Mouse (Mus musculus) limb, embryonic 14.5 days (tissue): ENCODE measurements around the gene Ndrg3. TPM values are rescaled to one million over a fixed set of nuclear protein-coding genes. Genes with fewer than 3 reads are reported as not detected.
A peak's percentile ranks its signal among the peaks of the same experiment; 100 is the strongest.
"Not testable (repeated sequence)": the region's sequence is repeated elsewhere in the genome, so short reads cannot be mapped to it uniquely, and the experiment has no call there.

ENCODE experiments used
- ATAC-seq: fragments of 200-750 bp; cut with Nextera tagmentation; 2 replicates; pipeline ENCODE4 v1.8.0; 2017; ENCODE audit warnings: low read depth, moderate number of reproducible peaks, moderate TSS enrichment; ENCODE audit not compliant: low FRiP score
- DNase-seq: peaks from one replicate; pipeline ENCODE4 v3.0.0-alpha.2; 2015; ENCODE audit warnings: low spot score
- H3K27ac ChIP-seq: fragments of 300-500 bp; sonication (generic); replicated peaks from 2 replicates; pipeline ENCODE4 v1.5.1; 2014; ENCODE audit warnings: low read depth, mild to moderate bottlenecking, low read length, moderate library complexity, mixed read lengths
- H3K27me3 ChIP-seq: fragments of 300-500 bp; sonication (generic); 2 replicates; pipeline ENCODE4 v1.6.1; 2014; ENCODE audit warnings: low read length, mixed read lengths; ENCODE audit not compliant: control insufficient read depth, insufficient read depth
- H3K36me3 ChIP-seq: fragments of 300-500 bp; sonication (generic); 2 replicates; pipeline ENCODE4 v1.6.1; 2014; ENCODE audit warnings: mild to moderate bottlenecking, low read length, moderate library complexity, mixed read lengths; ENCODE audit not compliant: control insufficient read depth, insufficient read depth
- H3K4me1 ChIP-seq: fragments of 300-500 bp; sonication (generic); 2 replicates; pipeline ENCODE4 v1.6.1; 2014; ENCODE audit warnings: antibody characterized with exemption, low read length, mixed read lengths; ENCODE audit not compliant: control insufficient read depth, insufficient read depth
- H3K4me2 ChIP-seq: fragments of 300-500 bp; sonication (generic); replicated peaks from 2 replicates; pipeline ENCODE4 v1.6.1; 2014; ENCODE audit warnings: low read depth, mild to moderate bottlenecking, low read length, moderate library complexity; ENCODE audit not compliant: severe bottlenecking
- H3K4me3 ChIP-seq: fragments of 300-500 bp; sonication (generic); replicated peaks from 2 replicates; pipeline ENCODE4 v1.5.1; 2014; ENCODE audit warnings: low read length
- H3K9ac ChIP-seq: fragments of 300-500 bp; sonication (generic); 2 replicates; pipeline ENCODE4 v1.6.1; 2014; ENCODE audit warnings: mild to moderate bottlenecking, low read depth, low read length, moderate library complexity; ENCODE audit not compliant: severe bottlenecking
- H3K9me3 ChIP-seq: fragments of 300-500 bp; sonication (generic); 2 replicates; pipeline ENCODE4 v1.6.1; 2016; ENCODE audit warnings: low read length; ENCODE audit not compliant: control insufficient read depth
- POLR2A ChIP-seq: fragments of 200-500 bp; IDR thresholded peaks from 2 replicates; pipeline ENCODE4 v1.8.0; 2012; ENCODE audit warnings: inconsistent platforms, mild to moderate bottlenecking, moderate library complexity, borderline replicate concordance; ENCODE audit not compliant: insufficient read depth, insufficient read length; ENCODE audit errors: extremely low read depth
- WGBS: fragments of 180-500 bp; shearing (Covaris S2); extraction: QIAGEN DNeasy Blood & Tissue Kit; methylation state at CpG from one replicate; pipeline ENCODE4 v1.1.7; 2014; 5-methylcytosine and 5-hydroxymethylcytosine counted together
- polyA plus RNA-seq, 2 experiments: library from polyadenylated mRNA; depleted of rRNA in 1 of 2; stranded (reverse) in 1 of 2; unstranded in 1 of 2; fragments of >200 nt; fragmentation: Nextera tagmentation in 1 of 2; extraction: Ambion mirVana in 1 of 2; gene quantifications; 2 replicates each; pipeline versions ENCODE4 v1.2.1 to v1.2.3; 2012 to 2014

Ndrg3 gene
- polyA plus RNA-seq, 2 experiments, result 44.1 to 64.6 TPM

DNA sequence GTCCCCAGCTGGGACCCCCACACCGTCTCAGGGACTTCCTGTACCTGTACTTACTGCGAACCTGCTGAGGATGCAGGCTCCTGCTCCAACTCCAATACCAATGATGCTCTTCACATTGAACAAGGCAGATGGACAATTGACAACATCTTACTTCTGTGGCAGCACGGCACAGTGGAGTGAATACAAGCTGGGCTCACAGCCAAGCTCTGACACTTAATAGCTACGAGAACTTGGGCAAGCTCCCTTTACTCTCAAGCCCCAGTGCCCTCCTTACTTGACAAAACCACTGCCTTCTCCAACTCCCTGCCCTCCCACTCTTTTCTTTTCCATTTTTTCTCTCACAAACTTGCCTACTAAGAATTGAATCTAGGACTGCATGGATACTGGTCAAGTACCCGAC is 78.7 kb downstream of the Ndrg3 start:
- peak; percentile 27 for DNase-seq
- ATAC-seq, result no peak
- Histone ChIP-seq H3K9ac (no peak overlapping the region), H3K36me3 (no peaks in the 10 kb centered on the region), H3K4me1 (no peaks in the 10 kb centered on the region), H3K27ac (no peak overlapping the region), H3K9me3 (no peaks in the 10 kb centered on the region), H3K27me3 (no peaks in the 10 kb centered on the region), H3K4me2 (no peak overlapping the region), H3K4me3 (no peak overlapping the region)
- no peak for TF ChIP-seq POLR2A
- 54% methylated on average over 5 of the region's 5 CpGs for WGBS

DNA sequence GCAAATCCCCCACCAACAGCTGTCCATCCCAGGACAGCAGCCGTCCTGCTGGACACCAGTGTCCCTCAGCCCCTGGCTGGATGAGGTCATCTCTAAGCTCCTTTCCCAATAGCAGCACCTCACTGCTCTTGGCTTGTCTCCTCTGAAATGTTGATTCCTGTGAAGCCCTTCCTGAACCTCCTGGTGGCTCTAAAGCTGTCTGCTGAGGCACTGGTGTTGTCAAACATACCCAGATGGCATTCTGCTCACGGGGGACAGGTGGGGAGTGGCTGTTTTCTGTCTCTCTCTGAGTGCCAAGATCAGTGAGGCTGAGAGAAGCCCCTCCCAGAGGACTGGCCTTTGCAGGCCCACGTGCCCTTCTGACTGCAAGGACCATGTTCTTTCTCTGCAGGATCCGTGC is 85.9 kb downstream of the Ndrg3 start:
- not testable (repeated sequence) for H3K4me2 ChIP-seq, H3K27me3 ChIP-seq, H3K27ac ChIP-seq, DNase-seq, H3K36me3 ChIP-seq, H3K4me1 ChIP-seq, H3K9me3 ChIP-seq, ATAC-seq, H3K4me3 ChIP-seq, H3K9ac ChIP-seq
- 17% methylated on average over 4 of the region's 4 CpGs for WGBS

- Histone ChIP-seq H3K4me1 (peaks cover 4% of the 10 kb centered on the region; the same call in 1 of the 2 replicates), H3K36me3 (no peaks in the 10 kb centered on the region), H3K9ac (no peak overlapping the region), H3K9me3 (no peaks in the 10 kb centered on the region), H3K27ac (no peak overlapping the region), H3K4me2 (no peak overlapping the region), H3K4me3 (no peak overlapping the region), H3K27me3 (no peaks in the 10 kb centered on the region)
- 14% methylated on average over 6 of the region's 6 CpGs for WGBS
- DNase-seq (peak; percentile 44), ATAC-seq (no peak)
- TF ChIP-seq POLR2A, result no peak
These were observed 86.7 kb downstream of the Ndrg3 start for GRCm38 (mm10) chr2:156904976-156905717.

DNA sequence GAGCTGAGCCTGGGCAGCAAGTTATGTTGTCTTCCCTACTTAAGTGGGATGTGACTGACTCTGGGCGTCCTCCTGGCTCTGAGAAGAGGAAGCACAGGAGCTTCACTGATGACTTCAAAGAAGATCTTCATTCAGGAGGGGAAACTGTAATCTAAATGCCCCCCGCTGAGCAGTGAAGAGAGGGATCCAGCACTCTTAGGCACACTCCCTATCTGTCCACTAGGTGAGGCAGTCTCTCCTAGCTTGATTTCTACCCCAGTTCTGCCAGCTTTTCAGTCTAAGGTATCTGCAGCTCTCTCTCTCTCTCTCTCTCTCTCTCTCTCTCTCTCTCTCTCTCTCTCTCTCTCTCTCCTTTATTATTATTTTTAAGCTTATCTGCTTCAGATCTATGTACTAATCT is 88.5 kb downstream of the Ndrg3 start:
- H3K9me3 ChIP-seq, result no peaks in the 10 kb centered on the region
- no peak overlapping the region for H3K9ac ChIP-seq
- H3K27ac ChIP-seq, result no peak overlapping the region
- H3K27me3 ChIP-seq, result no peaks in the 10 kb centered on the region
- H3K4me1 ChIP-seq, result peaks cover 4% of the 10 kb centered on the region; the same call in 1 of the 2 replicates
- no peak for TF ChIP-seq POLR2A
- ATAC-seq, result no peak
- peak; percentile 6 for DNase-seq
- no peaks in the 10 kb centered on the region for H3K36me3 ChIP-seq
- 20% methylated on average over 2 of the region's 2 CpGs for WGBS
- H3K4me2 ChIP-seq, result no peak overlapping the region
- H3K4me3 ChIP-seq, result no peak overlapping the region

DNA sequence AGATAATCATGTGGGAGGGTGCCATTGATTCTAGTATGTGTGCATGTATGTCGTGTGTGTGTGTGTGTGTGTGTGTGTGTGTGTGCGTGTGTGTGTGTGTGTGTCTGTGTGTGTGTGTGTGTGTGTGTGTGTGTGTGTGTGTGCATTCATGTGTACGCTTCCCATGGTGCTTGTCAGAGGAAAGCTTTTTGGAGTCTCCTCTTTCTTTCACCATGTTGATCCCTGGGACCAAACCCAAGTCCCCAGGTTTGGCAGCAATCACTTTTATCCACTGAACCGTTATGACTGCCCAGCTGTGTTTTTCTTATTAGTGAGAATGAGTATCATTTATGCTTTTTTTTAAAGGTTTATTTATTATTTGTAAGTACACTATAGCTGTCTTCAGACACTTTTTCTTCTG is 89.4 kb downstream of the Ndrg3 start:
- not testable (repeated sequence) for H3K9ac ChIP-seq, H3K36me3 ChIP-seq, DNase-seq, H3K27ac ChIP-seq, H3K9me3 ChIP-seq, H3K4me3 ChIP-seq, ATAC-seq, H3K4me2 ChIP-seq, H3K27me3 ChIP-seq, H3K4me1 ChIP-seq
- WGBS, result 73% methylated on average over 4 of the region's 4 CpGs

GRCm38 (mm10) chr2:156901883-156902282 is 90.0 kb downstream of the Ndrg3 start:
- Histone ChIP-seq H3K27me3 (no peaks in the 10 kb centered on the region), H3K9me3 (no peaks in the 10 kb centered on the region), H3K4me2 (no peak overlapping the region), H3K36me3 (no peaks in the 10 kb centered on the region), H3K9ac (no peak overlapping the region), H3K4me1 (peaks cover 4% of the 10 kb centered on the region; the same call in 1 of the 2 replicates), H3K4me3 (no peak overlapping the region), H3K27ac (no peak overlapping the region)
- no peak for ATAC-seq
- no peak for TF ChIP-seq POLR2A
- no peak for DNase-seq
- 78% methylated on average over 6 of the region's 6 CpGs for WGBS
